In the genomic region with DNA sequence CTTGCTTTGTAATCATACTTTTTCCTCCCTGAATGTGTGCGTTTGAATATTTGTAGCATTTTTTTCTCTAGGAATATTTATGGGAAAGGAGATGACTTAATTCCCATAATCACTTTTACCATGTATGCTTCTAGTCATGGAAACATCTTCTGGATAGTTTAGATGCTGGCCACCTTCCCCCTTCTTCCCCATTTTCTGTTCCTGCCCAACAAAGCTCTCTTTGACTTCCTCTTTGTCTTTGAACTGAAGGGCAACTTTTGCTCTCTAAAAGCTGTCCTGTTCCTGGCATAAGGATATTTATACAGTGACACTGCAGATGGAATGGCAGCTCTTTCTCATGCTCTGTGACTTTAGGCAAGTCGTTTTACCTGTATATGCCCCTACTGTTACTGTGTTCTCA, we compare ENCODE assay signal across 21 mouse cellular contexts.
"Had no signal": no experiment of that assay in that cellular context is flagged by ENCODE, and none has a peak within 500 bp of the region (broad histone marks: within the 10 kb centered on the region; RNA-seq: fewer than 3 reads in every experiment).

No protein-coding gene starts in this region.

- H3K27me3 ChIP-seq: heart, embryonic 12.5 days; hindbrain, embryonic 12.5 days; intestine, embryonic 15.5 days; limb, embryonic 13.5 days; limb, embryonic 15.5 days; liver, embryonic 12.5 days had no signal

- H3K9me3 ChIP-seq: heart, embryonic 12.5 days; hindbrain, embryonic 10.5 days; hindbrain, embryonic 12.5 days; intestine, embryonic 15.5 days; limb, embryonic 13.5 days; limb, embryonic 15.5 days; liver, embryonic 12.5 days had no signal

- H3K9ac ChIP-seq: heart, embryonic 12.5 days; hindbrain, embryonic 12.5 days; hindbrain, embryonic 14.5 days; intestine, embryonic 15.5 days; limb, embryonic 13.5 days; limb, embryonic 15.5 days; liver, embryonic 12.5 days had no signal

- DNase-seq: gastrocnemius, adult 2 months; gastrocnemius, postnatal 10 days; gastrocnemius, postnatal 25 days; heart, adult 11 months; heart, adult 2 months; heart, postnatal 10 days; heart, postnatal 4 days; kidney, adult 18-20 months; kidney, adult 8-10 months; kidney, postnatal 10 days; kidney, postnatal 36 days had no signal

- H3K27ac ChIP-seq: gastrocnemius, adult 2 months; heart, adult 2 months; hindbrain, embryonic 10.5 days; hindbrain, embryonic 12.5 days; hindbrain, embryonic 14.5 days; intestine, embryonic 15.5 days; limb, embryonic 13.5 days; limb, embryonic 15.5 days; liver, embryonic 12.5 days had no signal

- H3K4me1 ChIP-seq: heart, embryonic 12.5 days; hindbrain, embryonic 10.5 days; hindbrain, embryonic 12.5 days; intestine, embryonic 15.5 days; limb, embryonic 13.5 days; limb, embryonic 15.5 days; liver, embryonic 12.5 days had no signal

- H3K36me3 ChIP-seq: heart, embryonic 12.5 days; hindbrain, embryonic 10.5 days; hindbrain, embryonic 12.5 days; intestine, embryonic 15.5 days; limb, embryonic 13.5 days; limb, embryonic 15.5 days; liver, embryonic 12.5 days had no signal

- H3K4me3 ChIP-seq: gastrocnemius, adult 2 months; heart, adult 2 months; heart, embryonic 12.5 days; hindbrain, embryonic 10.5 days; hindbrain, embryonic 12.5 days; intestine, embryonic 15.5 days; limb, embryonic 13.5 days; limb, embryonic 15.5 days; liver, embryonic 12.5 days had no signal

- ATAC-seq: inflammation-experienced regulatory T-cells, adult 6 months; intestine, embryonic 15.5 days; intestine, postnatal 0 days; liver, embryonic 12.5 days had no signal
